Mouse (Mus musculus): ENCODE results near the gene Fam196a. TPM values are rescaled to one million over a fixed set of nuclear protein-coding genes. Genes with fewer than 3 reads are reported as not detected.

Fam196a gene
- polyA plus RNA-seq (2017; shearing (Covaris generic)) = not detected

GRCm38 (mm10) chr7:134937927-134938609 lies at the start of gene Fam196a:
TSS of gene Fam196a (minus strand) at chr7:134938430.

